Mouse (Mus musculus) hematopoietic multipotent progenitor cell, adult 10-12 weeks (in vitro differentiated cells): ENCODE data around the gene Ss18l1. TPM values are rescaled to one million over a fixed set of nuclear protein-coding genes. Genes with fewer than 3 reads are reported as not detected.

Experiments
- polyA plus RNA-seq: library from polyadenylated mRNA; stranded (reverse); fragments of >175 nt; gene quantifications from 2 replicates; pipeline ENCODE4 v1.2.3, GENCODE M21; 2012; ENCODE audit warnings: low replicate concordance

Ss18l1 gene
- polyA plus RNA-seq, result 3.4 and 6.6 TPM in 2 replicates

GRCm38 (mm10) chr2:180042256-180042857, at the start of gene Ss18l1, which contains the start of gene Psma7:
TSS of gene Ss18l1 (plus strand) at chr2:180042509.
TSS of gene Psma7 (minus strand) at chr2:180042433.

DNA sequence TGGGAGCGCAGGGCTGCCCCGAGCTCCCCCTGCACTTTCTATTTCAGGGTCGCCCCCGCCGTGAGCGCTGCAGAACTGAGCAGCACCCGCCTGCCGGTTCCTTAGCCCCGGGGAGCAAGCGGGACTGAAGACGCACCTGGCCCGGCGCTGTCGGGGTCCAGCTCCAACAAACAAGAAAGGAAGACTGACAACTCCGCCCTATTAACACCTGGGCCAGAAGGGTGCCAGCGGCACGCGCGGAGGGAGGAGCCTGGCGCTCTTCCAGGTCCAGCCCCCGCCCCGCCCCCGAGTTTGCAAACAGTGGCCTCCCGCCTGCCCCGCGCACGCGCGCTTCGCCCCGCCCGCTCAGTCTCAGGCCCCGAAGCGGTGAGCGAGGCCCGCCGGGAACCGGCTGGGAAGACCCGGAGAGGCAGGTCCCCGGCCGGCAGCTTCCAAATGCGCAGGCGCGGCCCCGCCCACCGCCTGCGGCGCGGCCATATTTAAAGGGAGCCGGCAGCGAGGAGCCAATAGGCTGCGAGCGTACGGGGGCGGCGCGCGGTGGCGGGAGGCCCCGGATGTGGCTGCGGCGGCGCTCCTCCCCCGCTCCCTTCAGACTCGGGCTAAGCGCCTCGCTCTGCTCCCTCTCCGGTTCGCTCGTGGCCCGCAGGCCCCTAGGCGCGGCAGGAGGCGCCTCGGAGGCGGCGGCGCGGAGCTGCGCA, 17.8 kb upstream of the Ss18l1 start, which contains the start of gene Lsm14b:
Lsm14b (plus strand) TSS at position 587 of the 698 bp plus-strand sequence.

DNA sequence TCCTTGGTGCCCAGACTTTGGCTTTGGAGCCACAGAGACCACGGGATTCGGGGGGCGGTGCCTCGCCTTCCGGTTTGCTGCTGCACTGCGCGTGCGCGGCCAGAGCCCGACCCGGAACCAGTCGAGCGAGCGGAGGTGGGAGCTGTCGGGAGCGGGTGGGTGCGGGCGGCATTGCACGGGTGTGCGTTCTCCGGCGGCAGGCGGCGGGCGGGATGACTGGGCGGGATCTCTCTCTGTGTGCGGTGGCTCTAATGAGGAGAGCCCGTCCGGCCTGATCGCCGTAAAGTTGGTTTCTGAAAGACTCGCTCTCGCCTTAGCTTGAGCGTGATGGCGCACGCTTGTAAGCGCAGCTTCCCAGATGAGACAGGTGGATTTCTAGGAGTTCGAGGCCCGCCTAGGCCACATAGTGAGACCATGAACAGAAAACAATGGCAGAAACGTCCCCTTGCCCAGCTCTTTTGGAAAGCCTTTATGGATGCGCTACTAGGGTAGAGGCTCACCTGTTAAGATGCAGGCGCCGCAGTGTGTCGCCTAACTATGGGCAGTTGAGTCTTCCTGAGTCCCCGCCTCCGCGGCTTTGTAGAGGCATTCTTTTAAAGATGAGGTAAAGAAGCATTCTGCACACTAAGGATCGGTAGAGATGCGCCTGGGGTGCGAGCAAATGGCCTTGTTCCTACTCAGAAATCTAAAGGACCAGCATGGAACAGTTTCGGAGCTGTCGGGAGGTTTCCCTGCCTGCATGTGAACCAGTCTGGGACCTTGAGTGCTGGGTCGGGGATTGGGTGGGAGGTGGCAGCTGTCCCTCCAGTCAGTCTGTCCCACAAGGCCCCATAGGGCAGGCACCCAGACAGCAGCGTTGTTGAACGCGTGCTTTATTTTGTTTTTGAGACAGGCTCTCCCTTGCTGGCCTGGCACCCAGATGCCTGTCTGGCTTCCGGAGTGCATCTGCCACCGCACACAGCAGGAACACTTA, 28.5 kb downstream of the Ss18l1 start, which contains the start of gene Mtg2:
Mtg2 (plus strand) TSS at position 108 of the 973 bp plus-strand sequence.

GRCm38 (mm10) chr2:180103978-180104658, 61.8 kb downstream of the Ss18l1 start, which contains the start of gene Hrh3:
TSS of gene Hrh3 (minus strand) at chr2:180104488.

GRCm38 (mm10) chr2:180118661-180119438, 76.5 kb downstream of the Ss18l1 start, which contains the start of gene Osbpl2:
TSS of gene Osbpl2 (plus strand) at chr2:180119306.

Other genes starting within 250 kb of the Ss18l1 start
- gene Taf4, start 65.9 kb upstream of the Ss18l1 start, polyA plus RNA-seq, result 26.5 and 47.6 TPM in 2 replicates
- 24.4 and 59.4 TPM in 2 replicates for gene Lsm14b, start 17.5 kb upstream of the Ss18l1 start, polyA plus RNA-seq
- gene Psma7, start 76 bp upstream of the Ss18l1 start, polyA plus RNA-seq, result 30.8 and 69.6 TPM in 2 replicates
- 15.4 and 21.1 TPM in 2 replicates for gene Mtg2, start 28.1 kb downstream of the Ss18l1 start, polyA plus RNA-seq
- not detected in 2 replicates for gene Hrh3, start 62.0 kb downstream of the Ss18l1 start, polyA plus RNA-seq
- 9.0 and 31.2 TPM in 2 replicates for gene Osbpl2, start 76.8 kb downstream of the Ss18l1 start, polyA plus RNA-seq
- gene Adrm1, start 129.0 kb downstream of the Ss18l1 start, polyA plus RNA-seq, result 232 and 554 TPM in 2 replicates
- 0.27 and 0.86 TPM in 2 replicates for gene Lama5, start 183.3 kb downstream of the Ss18l1 start, polyA plus RNA-seq
- 88.1 and 1,805 TPM in 2 replicates for gene Rps21, start 214.9 kb downstream of the Ss18l1 start, polyA plus RNA-seq
- gene Cables2, start 231.0 kb downstream of the Ss18l1 start, polyA plus RNA-seq, result 40.6 and 154 TPM in 2 replicates
- not detected in 2 replicates for gene Rbbp8nl, start 247.4 kb downstream of the Ss18l1 start, polyA plus RNA-seq